Mouse (Mus musculus) layer of hippocampus, adult 11-12 months (tissue): ENCODE results near the gene Odf2l.
A peak's percentile ranks its signal among the peaks of the same experiment; 100 is the strongest.

ENCODE experiments used
- DNase-seq: peaks from one replicate; pipeline ENCODE4 v3.0.0; 2022; ENCODE audit warnings: low spot score

Odf2l gene

GRCm38 (mm10) chr3:145140236-145140635 lies 21.8 kb downstream of the Odf2l start:
- DNase-seq, result no peak

- no peak for DNase-seq
Observed at GRCm38 (mm10) chr3:145142925-145143324, 24.5 kb downstream of the Odf2l start.

DNA sequence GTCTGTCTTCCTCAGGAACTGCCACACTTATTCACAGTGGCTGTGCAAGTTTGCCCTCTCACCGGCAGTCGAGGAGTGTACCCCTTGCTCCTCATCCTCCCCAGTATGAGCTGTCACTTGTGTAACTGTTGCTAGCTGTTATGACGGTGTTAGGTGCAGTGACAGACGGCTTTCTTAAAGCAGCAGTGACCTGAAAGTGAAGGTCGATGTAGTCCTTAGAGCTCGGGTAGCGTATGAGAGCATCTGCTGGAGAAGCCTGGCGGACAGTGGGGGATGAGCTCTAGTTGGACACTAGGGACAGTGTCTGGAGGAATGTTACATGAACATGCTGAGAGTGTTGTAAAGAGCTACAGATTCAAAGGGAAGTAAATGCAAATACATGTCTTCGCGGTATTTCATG lies 25.5 kb downstream of the Odf2l start:
- DNase-seq, result no peak

DNA sequence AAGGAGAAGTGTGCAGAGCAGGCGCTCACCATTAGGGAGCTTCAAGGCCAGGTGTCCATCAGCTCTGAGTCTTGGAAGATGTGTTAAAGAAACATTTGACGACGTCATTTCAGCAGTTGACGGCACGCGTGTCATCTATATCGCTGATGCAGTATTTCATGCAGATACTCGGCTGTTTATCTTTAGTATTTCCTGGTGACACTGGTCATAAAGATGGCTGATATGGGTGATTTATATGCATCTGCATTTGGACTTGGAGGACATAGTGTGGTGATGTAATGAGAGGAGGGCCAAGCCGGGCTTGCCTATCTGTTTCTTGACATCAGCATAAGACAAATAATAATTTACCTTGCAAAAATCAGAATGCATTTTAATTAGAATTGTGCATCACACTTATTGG lies 28.5 kb downstream of the Odf2l start:
- no peak for DNase-seq

GRCm38 (mm10) chr3:145147483-145147882 lies 29.1 kb downstream of the Odf2l start:
- DNase-seq, result no peak

- DNase-seq, result no peak
Observed at GRCm38 (mm10) chr3:145147952-145148351, 29.6 kb downstream of the Odf2l start.

DNA sequence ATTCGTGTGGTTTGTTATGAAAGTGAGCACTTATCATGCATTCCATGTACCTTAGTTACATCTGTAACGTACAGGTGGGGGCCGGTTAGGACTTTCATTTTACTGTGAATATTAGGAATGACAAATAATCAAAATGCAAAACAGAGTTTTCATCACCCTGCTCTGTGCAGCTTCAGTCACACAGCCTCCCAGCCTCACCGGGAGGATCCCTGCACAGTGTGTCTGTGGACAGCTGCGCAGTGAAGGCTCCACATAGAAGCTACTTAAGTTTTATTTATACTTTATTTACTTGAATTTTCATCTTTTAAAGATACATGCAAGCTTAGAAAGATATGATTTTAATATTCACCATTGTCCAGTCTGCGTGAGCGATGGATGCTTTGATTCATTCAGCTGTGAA lies 32.7 kb downstream of the Odf2l start:
- DNase-seq, result no peak

GRCm38 (mm10) chr3:145151933-145152332 lies 33.5 kb downstream of the Odf2l start:
- DNase-seq, result peak; percentile 5

- no peak for DNase-seq
Observed at GRCm38 (mm10) chr3:145156883-145157282, 38.5 kb downstream of the Odf2l start.

DNA sequence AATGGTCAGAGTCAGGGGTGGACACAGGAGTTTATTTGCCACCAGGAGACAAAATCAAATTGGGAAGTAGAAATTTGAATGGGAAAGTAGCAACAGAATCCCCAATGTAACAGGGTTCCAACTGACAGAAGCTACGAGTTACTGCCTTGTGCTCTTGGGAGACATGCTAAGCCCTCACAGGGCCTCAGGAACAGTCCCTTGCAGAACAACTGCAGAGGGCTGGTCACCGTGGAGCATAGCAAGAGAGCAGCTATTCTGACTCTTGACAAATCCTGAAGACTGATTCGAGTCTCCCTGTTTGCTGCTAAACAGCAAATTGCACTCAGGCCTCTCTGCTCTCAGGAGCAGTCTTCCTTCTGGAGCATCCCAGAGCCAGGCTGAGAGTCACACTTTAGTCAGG lies 40.1 kb downstream of the Odf2l start:
- DNase-seq, result no peak

DNA sequence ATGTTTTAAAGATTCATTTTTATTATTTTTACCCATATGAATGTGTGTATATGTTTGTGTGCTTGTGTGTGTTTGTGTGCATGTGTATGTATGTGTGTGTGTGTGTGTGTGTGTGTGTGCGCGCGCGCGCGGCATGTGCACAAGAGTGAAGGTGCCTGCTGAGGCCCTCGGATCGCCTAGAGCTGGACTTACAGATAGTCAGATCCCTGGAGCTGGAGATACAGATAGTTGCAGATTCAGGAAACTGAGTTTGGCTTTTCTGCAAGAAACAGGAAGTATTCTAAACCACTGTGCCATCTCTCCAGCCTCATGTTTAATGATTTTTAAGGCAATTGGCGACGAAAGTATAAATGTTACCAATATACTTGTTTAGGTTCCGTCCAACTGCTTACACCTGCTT lies 48.4 kb downstream of the Odf2l start:
- no peak for DNase-seq

GRCm38 (mm10) chr3:145167766-145168165 lies 49.4 kb downstream of the Odf2l start:
- DNase-seq, result no peak

- no peak for DNase-seq
Observed at GRCm38 (mm10) chr3:145168844-145169696, 50.7 kb downstream of the Odf2l start.

GRCm38 (mm10) chr3:145170028-145170427 lies 51.6 kb downstream of the Odf2l start:
- no peak for DNase-seq

DNA sequence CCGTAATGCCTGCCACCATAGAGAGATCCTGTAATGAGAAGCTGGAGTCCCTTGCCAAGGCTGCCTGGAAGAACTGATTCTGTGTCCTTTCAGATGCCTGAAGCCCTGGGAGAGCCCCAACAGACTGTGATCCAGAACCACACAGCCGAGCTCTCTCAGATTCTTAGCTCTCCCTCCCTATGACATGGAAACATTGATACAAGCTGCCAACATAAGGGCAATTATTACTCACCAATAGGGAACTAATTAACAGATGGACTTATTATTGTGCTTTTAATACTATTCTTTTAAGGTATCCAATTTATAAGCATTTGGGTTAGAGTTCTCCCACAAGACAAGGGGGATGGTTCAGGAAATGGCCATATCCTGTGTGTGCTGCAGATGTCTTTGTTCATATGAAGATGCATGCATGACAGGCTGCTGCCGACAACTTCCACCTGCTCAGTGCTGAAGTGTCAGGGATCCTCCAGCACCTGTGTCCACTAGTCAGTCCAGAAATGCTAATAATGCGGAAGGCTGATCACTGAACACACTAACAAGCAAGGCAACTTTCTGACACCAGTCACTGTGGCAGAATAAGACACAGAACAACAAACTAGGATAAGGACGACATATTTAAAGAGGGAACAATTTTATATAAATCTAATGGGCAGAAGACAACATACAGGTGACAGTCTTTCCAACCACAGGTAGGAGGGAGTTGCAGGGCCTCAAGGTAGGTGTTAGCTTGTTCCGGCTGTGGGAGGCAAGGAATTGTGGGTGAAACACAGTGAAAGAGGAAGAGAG lies 52.4 kb downstream of the Odf2l start:
- no peak for DNase-seq

DNA sequence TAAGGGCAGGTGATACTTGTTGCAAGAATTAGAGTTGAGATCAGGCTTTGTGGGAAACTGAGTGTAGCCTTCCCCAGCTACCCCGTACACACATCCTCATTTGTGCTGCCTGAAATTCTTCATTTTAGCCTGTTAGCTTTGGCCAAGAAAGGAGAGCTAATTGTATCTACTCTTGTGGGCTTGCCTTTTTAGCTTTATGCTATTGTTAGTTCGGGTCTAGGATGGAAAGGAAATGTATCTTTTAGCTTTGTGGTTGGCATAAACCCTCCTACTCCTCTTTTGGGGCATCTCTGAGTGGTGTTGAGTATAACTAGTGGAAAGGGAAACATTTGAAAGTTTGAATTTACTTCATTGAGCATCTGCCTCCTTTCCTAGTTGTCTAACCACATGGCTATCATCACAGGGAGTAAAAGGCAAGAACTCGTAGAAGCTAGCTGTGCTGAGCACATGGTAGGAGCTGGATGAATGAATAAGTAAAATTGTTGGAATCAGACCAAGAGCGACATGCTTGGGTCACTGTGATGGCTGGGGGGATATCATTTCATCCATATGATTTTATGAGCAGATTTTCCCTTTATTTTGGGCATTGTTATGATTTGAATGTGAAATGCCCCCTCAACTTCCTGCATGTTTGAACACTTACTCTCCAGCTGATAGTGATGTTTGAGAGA lies 53.1 kb downstream of the Odf2l start:
- no peak for DNase-seq

GRCm38 (mm10) chr3:145184645-145185044 lies 66.3 kb downstream of the Odf2l start:
- no peak for DNase-seq

DNA sequence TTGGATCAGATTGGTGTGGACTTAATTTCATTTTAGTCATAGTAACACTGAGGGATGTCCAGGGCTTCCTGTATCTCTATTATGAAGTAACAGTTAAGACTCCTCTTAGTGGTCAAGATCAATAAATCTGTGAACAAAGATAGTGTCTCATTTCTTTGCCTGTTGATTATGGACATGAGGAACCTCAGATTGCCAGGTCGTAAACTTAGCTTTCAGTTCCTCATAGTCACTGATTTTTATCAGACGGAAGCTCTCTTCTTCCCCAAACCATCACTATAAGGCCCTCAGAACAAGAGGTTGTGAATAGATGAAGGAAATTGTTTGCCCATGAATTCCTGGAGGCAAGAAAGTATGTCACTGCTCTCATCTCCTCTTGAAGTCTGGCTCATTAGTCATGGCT lies 73.6 kb downstream of the Odf2l start:
- no peak for DNase-seq

- no peak for DNase-seq
Observed at GRCm38 (mm10) chr3:145195240-145195923, 77.0 kb downstream of the Odf2l start.

- DNase-seq, result no peak
Observed at GRCm38 (mm10) chr3:145198050-145198449, 79.7 kb downstream of the Odf2l start.
